Comparison of ENCODE assay signal across 8 mouse cellular contexts in genomic region chr2:85050001-85050634, GRCm38 (mm10). TPM values are rescaled to one million over a fixed set of nuclear protein-coding genes. Genes with fewer than 3 reads are reported as not detected.
DNase-seq lines count a peak whose midpoint lies in the region; ATAC-seq and TF ChIP-seq lines count a peak whose summit lies in the region.

No protein-coding gene starts in this region.

- DNase-seq in cerebellum, postnatal 10 days = peak; percentile 74 to 83
- no peak for DNase-seq in cerebellum, adult 8-10 months
- DNase-seq in thymus, postnatal 4 days = no peak

- no peak for ATAC-seq in heart, embryonic 13.5 days (ENCODE audit: extremely low read depth, insufficient number of reproducible peaks, low FRiP score, low TSS enrichment)
- ATAC-seq in kidney, embryonic 16.5 days (ENCODE audit: low FRiP score, low TSS enrichment) = peak; percentile 24; the same call in 1 of the 2 replicates
- ATAC-seq in liver, embryonic 16.5 days (ENCODE audit: low read depth) = no peak
- ATAC-seq in neural tube, embryonic 15.5 days (ENCODE audit: low FRiP score) = no peak

- peaks cover 58% of the 10 kb centered on the region for H3K36me3 ChIP-seq in heart, embryonic 13.5 days
- H3K36me3 ChIP-seq in kidney, embryonic 16.5 days (ENCODE audit: insufficient read depth, low read length) = peaks cover 43% of the 10 kb centered on the region
- H3K36me3 ChIP-seq in liver, embryonic 16.5 days (ENCODE audit: control insufficient read depth, insufficient read depth) = peaks cover 19% of the 10 kb centered on the region
- peaks cover 50% of the 10 kb centered on the region for H3K36me3 ChIP-seq in neural tube, embryonic 15.5 days

- TF ChIP-seq CTCF in embryonic fibroblast, embryonic 13.5 days (IDR thresholded peaks at IDR 0.05; ENCODE audit: borderline replicate concordance, insufficient read depth, low read length) = no peak

- peak; percentile 83 for TF ChIP-seq POLR2A in embryonic fibroblast, embryonic 13.5 days (IDR thresholded peaks at IDR 0.05; ENCODE audit: low read depth, low read length)

- H3K27me3 ChIP-seq in heart, embryonic 13.5 days (replicated peaks) = no peaks in the 10 kb centered on the region
- no peaks in the 10 kb centered on the region for H3K27me3 ChIP-seq in kidney, embryonic 16.5 days (ENCODE audit: insufficient read depth, low read length)
- H3K27me3 ChIP-seq in liver, embryonic 16.5 days (ENCODE audit: control insufficient read depth, insufficient read depth, low read depth, low read length) = peaks cover 14% of the 10 kb centered on the region
- no peaks in the 10 kb centered on the region for H3K27me3 ChIP-seq in neural tube, embryonic 15.5 days (replicated peaks)

- H3K9ac ChIP-seq in heart, embryonic 13.5 days = peak overlapping the region; percentile 79
- H3K9ac ChIP-seq in kidney, embryonic 16.5 days (replicated peaks; ENCODE audit: low read length) = peak overlapping the region; percentile 65
- H3K9ac ChIP-seq in liver, embryonic 16.5 days (ENCODE audit: low read depth, low read length) = no peak overlapping the region
- H3K9ac ChIP-seq in neural tube, embryonic 15.5 days (replicated peaks) = no peak overlapping the region

- H3K4me3 ChIP-seq in embryonic fibroblast, embryonic 13.5 days (ENCODE audit: insufficient read depth, low read length) = peak overlapping the region; percentile 57
- peak overlapping the region; percentile 80 for H3K4me3 ChIP-seq in heart, embryonic 13.5 days
- peak overlapping the region; percentile 46 for H3K4me3 ChIP-seq in kidney, embryonic 16.5 days (ENCODE audit: low read length)
- peak overlapping the region; percentile 4; the same call in 1 of the 2 replicates for H3K4me3 ChIP-seq in liver, embryonic 16.5 days (ENCODE audit: low read depth, low read length)
- H3K4me3 ChIP-seq in neural tube, embryonic 15.5 days (replicated peaks) = peak overlapping the region; percentile 83

- H3K27ac ChIP-seq in embryonic fibroblast, embryonic 13.5 days (ENCODE audit: insufficient read depth, low read length) = peak overlapping the region; percentile 98
- H3K27ac ChIP-seq in heart, embryonic 13.5 days (replicated peaks) = peak overlapping the region; percentile 93
- peak overlapping the region; percentile 95 for H3K27ac ChIP-seq in kidney, embryonic 16.5 days (ENCODE audit: low read length)
- no peak overlapping the region for H3K27ac ChIP-seq in liver, embryonic 16.5 days (ENCODE audit: low read length)
- peak overlapping the region; percentile 86 for H3K27ac ChIP-seq in neural tube, embryonic 15.5 days (replicated peaks)

- WGBS in heart, embryonic 13.5 days = 8% methylated on average over 10 of the region's 10 CpGs
- 17% methylated on average over 9 of the region's 10 CpGs for whole genome bisulfite sequencing in kidney, embryonic 16.5 days
- 35% methylated on average over 10 of the region's 10 CpGs for WGBS in liver, embryonic 16.5 days (ENCODE audit: insufficient replicate concordance)
- 11% methylated on average over 8 of the region's 10 CpGs for WGBS in neural tube, embryonic 15.5 days

- peaks cover 13% of the 10 kb centered on the region; the same call in 1 of the 2 replicates for H3K4me1 ChIP-seq in embryonic fibroblast, embryonic 13.5 days (ENCODE audit: control insufficient read depth, insufficient read depth, low read length)
- peaks cover 63% of the 10 kb centered on the region for H3K4me1 ChIP-seq in heart, embryonic 13.5 days
- peaks cover 45% of the 10 kb centered on the region for H3K4me1 ChIP-seq in kidney, embryonic 16.5 days (ENCODE audit: insufficient read depth, low read length)
- peaks cover 27% of the 10 kb centered on the region for H3K4me1 ChIP-seq in liver, embryonic 16.5 days (ENCODE audit: control insufficient read depth, low read depth, low read length)
- H3K4me1 ChIP-seq in neural tube, embryonic 15.5 days = peaks cover 53% of the 10 kb centered on the region

- no peaks in the 10 kb centered on the region for H3K9me3 ChIP-seq in heart, embryonic 13.5 days
- no peaks in the 10 kb centered on the region for H3K9me3 ChIP-seq in kidney, embryonic 16.5 days (ENCODE audit: low read length)
- H3K9me3 ChIP-seq in liver, embryonic 16.5 days (replicated peaks; ENCODE audit: control insufficient read depth, low read length) = no peaks in the 10 kb centered on the region
- H3K9me3 ChIP-seq in neural tube, embryonic 15.5 days (replicated peaks) = no peaks in the 10 kb centered on the region

- peak overlapping the region; percentile 83 for H3K4me2 ChIP-seq in heart, embryonic 13.5 days
- peak overlapping the region; percentile 74 for H3K4me2 ChIP-seq in kidney, embryonic 16.5 days (replicated peaks; ENCODE audit: low read depth, low read length)
- peak overlapping the region; percentile 33; the same call in 1 of the 2 replicates for H3K4me2 ChIP-seq in liver, embryonic 16.5 days (ENCODE audit: low read depth, low read length)
- H3K4me2 ChIP-seq in neural tube, embryonic 15.5 days = peak overlapping the region; percentile 69

RNA-seq across cellular contexts. Expression of gene Tnks1bp1, which starts 2.3 kb away (rescaled TPM):
- polyA plus RNA-seq in embryonic fibroblast, embryonic 13.5 days (2011; ENCODE audit: insufficient read length, low read depth, missing spikeins) = 118 and 155 TPM in 2 replicates
- polyA plus RNA-seq in heart, embryonic 13.5 days (2015; fragmentation: Nextera tagmentation; extraction: Ambion mirVana) = 17.4 and 21.5 TPM in 2 replicates
- polyA plus RNA-seq in kidney, embryonic 16.5 days (2015; fragmentation: Nextera tagmentation; extraction: Ambion mirVana) = 34.2 and 40.6 TPM in 2 replicates
- polyA plus RNA-seq in liver, embryonic 16.5 days (2015; fragmentation: Nextera tagmentation; extraction: Ambion mirVana) = 5.4 and 6.4 TPM in 2 replicates
- polyA plus RNA-seq in neural tube, embryonic 15.5 days (2015; fragmentation: Nextera tagmentation; extraction: Ambion mirVana) = 19.7 and 24.3 TPM in 2 replicates

RNA-seq across cellular contexts. Expression of gene P2rx3, which starts 12.9 kb away (rescaled TPM):
- 4.2 and 5.2 TPM in 2 replicates for polyA plus RNA-seq in embryonic fibroblast, embryonic 13.5 days (2011; ENCODE audit: insufficient read length, low read depth, missing spikeins)
- polyA plus RNA-seq in heart, embryonic 13.5 days (2015; fragmentation: Nextera tagmentation; extraction: Ambion mirVana) = 0.31 and 0.69 TPM in 2 replicates
- 0.56 and 1.3 TPM in 2 replicates for polyA plus RNA-seq in kidney, embryonic 16.5 days (2015; fragmentation: Nextera tagmentation; extraction: Ambion mirVana)
- polyA plus RNA-seq in liver, embryonic 16.5 days (2015; fragmentation: Nextera tagmentation; extraction: Ambion mirVana) = 0.46 and 0.55 TPM in 2 replicates
- polyA plus RNA-seq in neural tube, embryonic 15.5 days (2015; fragmentation: Nextera tagmentation; extraction: Ambion mirVana) = 19.5 and 21.6 TPM in 2 replicates

RNA-seq across cellular contexts. Expression of gene Ssrp1, which starts 13.1 kb away (rescaled TPM):
- polyA plus RNA-seq in embryonic fibroblast, embryonic 13.5 days (2011; ENCODE audit: insufficient read length, low read depth, missing spikeins) = 178 and 208 TPM in 2 replicates
- 139 and 152 TPM in 2 replicates for polyA plus RNA-seq in heart, embryonic 13.5 days (2015; fragmentation: Nextera tagmentation; extraction: Ambion mirVana)
- 316 and 329 TPM in 2 replicates for polyA plus RNA-seq in kidney, embryonic 16.5 days (2015; fragmentation: Nextera tagmentation; extraction: Ambion mirVana)
- polyA plus RNA-seq in liver, embryonic 16.5 days (2015; fragmentation: Nextera tagmentation; extraction: Ambion mirVana) = 127 and 134 TPM in 2 replicates
- polyA plus RNA-seq in neural tube, embryonic 15.5 days (2015; fragmentation: Nextera tagmentation; extraction: Ambion mirVana) = 146 and 191 TPM in 2 replicates

Comparison
In these comparisons a context has a peak if more than half of its experiments do, and no peak if none do; other contexts are left out.
1. DNase-seq: peak in cerebellum, postnatal 10 days (2 of 2); none in cerebellum, adult 8-10 months (single experiment) and thymus, postnatal 4 days (single experiment).
2. H3K4me3 ChIP-seq: peak in every context shown above with its lines; median percentile 83 in neural tube, embryonic 15.5 days; 80 in heart, embryonic 13.5 days; 57 in embryonic fibroblast, embryonic 13.5 days; 46 in kidney, embryonic 16.5 days; 4 in liver, embryonic 16.5 days.
3. H3K4me2 ChIP-seq: peak in every context shown above with its lines; median percentile 83 in heart, embryonic 13.5 days; 74 in kidney, embryonic 16.5 days; 69 in neural tube, embryonic 15.5 days; 33 in liver, embryonic 16.5 days.
4. H3K9ac ChIP-seq: peak in heart, embryonic 13.5 days (single experiment) and kidney, embryonic 16.5 days (single experiment); none in liver, embryonic 16.5 days (single experiment) and neural tube, embryonic 15.5 days (single experiment).